Mouse (Mus musculus) adrenal gland, adult 8-10 months (tissue): ENCODE results near the gene Ccdc38. TPM values are rescaled to one million over a fixed set of nuclear protein-coding genes. Genes with fewer than 3 reads are reported as not detected.

Source experiments
- DNase-seq: peaks from one replicate; pipeline ENCODE4 v3.0.0; 2022
- total RNA-seq, 4 experiments: library from RNA; stranded (reverse); gene quantifications; 2 replicates each; pipeline ENCODE4 v1.2.4; 2022

The Ccdc38 gene
- under 1 TPM in 1 of 4 experiments, not detected in 3; 0.10 TPM for total RNA-seq

DNA sequence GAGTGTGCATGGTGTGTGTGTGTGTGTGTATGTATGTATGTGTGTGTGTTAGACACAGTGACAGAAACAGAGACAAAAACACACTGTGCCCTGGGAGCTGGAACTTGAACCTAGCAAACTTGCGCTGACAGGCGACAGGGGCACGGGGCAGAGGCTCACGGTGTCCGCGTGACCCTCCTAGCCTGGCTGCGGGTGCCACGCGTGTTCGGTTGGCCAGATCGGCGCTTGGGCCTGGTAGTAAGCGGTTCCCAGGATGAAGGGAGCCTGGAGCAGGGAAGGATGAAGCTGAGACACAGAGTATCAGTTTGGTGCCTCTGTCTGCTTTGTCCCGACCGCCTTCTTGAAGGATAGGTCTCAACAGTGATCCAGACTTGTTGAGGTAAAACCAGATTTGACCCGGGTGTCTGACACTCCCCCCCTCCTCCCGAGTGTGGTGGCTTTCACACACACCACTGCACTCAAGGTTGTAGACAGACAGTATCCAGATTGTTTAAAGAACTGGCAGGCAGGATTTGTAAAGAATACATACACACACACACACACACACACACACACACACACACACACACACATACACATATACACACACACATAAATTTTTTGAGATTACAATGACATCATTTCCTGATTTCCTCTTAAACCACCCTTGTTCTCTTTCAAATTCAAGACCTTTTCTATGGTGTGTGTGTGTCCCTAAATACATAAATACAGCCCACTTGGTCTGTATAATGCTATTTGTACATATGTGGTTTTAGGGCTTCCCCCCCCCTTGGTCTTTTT is at the start of gene Ccdc38:
Gene Ccdc38 (plus strand): TSS at position 202 of the 780 bp plus-strand sequence.
- DNase-seq, result no peak

DNA sequence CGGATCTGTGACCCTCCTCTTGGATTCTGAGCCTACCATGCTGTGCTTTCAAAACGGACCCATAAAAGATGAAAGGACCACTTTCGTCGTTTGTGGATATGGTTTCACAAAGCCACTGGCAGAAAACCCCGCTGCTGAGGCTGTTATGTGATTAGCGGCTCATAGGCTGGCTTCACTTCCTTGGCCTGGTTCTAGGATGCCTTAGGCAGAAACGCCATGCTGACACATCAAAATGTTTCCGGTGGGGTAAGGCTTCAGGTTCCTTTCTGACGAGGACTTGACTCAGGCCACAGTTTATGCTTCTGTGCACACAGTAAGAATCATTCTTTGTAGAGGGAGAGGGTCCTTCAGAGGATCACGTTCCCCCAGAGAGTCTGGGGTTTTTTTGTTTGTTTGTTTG is 39.6 kb upstream of the Ccdc38 start:
- DNase-seq, result no peak

GRCm38 (mm10) chr10:93501346-93501745 is 39.1 kb upstream of the Ccdc38 start:
- DNase-seq, result no peak

GRCm38 (mm10) chr10:93508383-93508970 is 32.0 kb upstream of the Ccdc38 start:
- DNase-seq, result no peak

DNA sequence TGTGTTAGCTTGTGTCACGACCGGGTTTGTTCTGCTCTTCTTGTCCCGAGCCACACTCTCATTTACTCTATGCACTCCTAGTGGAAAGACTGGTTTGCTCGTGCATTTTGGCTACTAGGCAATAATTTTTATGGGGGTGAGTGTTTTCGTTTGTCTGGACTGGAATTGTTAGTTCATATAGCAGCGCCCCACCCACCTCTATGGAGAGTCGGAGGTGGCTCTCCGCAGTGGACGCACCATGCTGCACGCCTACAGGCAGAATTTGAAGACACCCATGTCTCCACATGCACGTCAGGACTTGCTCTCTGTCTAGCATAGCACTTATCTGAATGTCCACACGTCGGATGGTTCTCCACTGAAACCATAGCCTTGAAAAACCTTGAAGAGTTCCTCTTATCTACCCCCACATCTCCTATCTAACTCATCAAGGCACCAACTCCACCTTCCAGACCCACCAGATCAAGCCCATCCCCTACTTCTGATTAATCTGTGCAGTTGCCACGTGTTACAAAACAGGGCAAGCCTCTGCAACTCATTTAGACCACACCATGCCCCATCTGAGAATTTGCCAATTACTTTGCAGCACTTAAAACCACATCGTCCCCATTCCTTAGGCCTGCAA is 30.8 kb upstream of the Ccdc38 start:
- DNase-seq, result no peak

DNA sequence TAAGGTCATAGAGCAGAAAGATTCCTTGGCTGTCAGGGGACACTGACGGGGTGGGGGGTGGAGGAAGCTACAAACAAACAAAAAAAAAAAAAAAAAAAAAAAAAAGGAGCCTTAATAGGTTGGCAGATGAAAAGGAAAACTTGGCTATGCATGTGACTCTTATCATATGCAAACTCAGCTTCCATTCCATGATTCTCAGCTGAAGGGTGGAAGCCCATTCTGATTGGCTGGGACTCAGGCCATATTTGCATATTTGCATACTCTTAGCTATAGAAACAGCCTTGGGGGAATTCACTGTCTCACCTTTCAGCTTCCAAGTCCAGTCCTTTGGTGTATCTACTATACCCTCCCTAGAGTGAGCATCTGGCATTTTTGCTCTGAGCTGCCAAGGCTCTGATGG is 25.0 kb upstream of the Ccdc38 start:
- no peak for DNase-seq

DNA sequence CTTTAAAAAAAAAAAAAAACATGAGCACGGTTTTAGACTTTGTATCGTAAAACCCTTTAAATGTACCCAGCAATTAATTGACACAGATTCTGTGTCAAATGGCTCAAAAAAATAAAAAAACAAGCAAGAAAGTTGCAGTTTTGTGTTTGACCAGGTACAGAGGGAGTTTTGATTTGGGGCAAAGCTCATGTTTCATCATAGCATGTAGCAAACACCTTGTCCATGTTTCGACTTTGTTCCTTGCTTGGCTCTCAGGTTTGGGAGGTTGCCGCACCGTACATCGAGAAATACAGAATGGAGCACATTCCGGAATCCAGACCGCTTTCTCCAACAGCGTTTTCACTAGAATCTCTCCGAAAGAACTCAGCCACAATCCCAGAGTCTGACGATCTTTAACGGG is 24.5 kb upstream of the Ccdc38 start:
- DNase-seq, result no peak

- no peak for DNase-seq
Observed at GRCm38 (mm10) chr10:93517754-93518153, 22.7 kb upstream of the Ccdc38 start.

DNA sequence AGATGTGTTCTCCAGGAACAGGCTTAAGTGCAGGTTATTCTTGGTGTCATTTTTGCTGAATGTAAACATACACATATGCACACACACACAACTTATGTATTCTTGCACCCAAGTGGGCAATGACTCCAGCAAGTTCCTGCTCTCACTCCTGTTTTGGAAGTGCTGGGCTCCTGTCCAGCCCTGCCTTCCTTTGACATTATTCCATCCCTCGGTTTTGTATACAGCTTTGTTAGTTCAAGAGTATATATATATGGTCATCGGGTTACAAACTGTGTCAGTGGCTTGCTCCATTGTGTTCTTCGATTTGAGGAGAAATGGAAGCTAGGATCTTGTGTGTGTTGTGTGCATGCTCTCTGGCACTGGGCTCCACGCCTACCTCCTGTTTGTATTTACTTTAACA is 22.2 kb upstream of the Ccdc38 start:
- no peak for DNase-seq

GRCm38 (mm10) chr10:93518620-93519019 is 21.8 kb upstream of the Ccdc38 start:
- no peak for DNase-seq

- DNase-seq, result no peak
Observed at GRCm38 (mm10) chr10:93519159-93519558, 21.3 kb upstream of the Ccdc38 start.

- no peak for DNase-seq
Observed at GRCm38 (mm10) chr10:93519756-93520155, 20.7 kb upstream of the Ccdc38 start.

GRCm38 (mm10) chr10:93520994-93521393 is 19.4 kb upstream of the Ccdc38 start:
- no peak for DNase-seq

GRCm38 (mm10) chr10:93525329-93525728 is 15.1 kb upstream of the Ccdc38 start:
- DNase-seq, result no peak

- DNase-seq, result no peak
Observed at GRCm38 (mm10) chr10:93538287-93538686, 2.1 kb upstream of the Ccdc38 start.

- DNase-seq, result no peak
Observed at GRCm38 (mm10) chr10:93538818-93539217, 1.6 kb upstream of the Ccdc38 start.

- peak; percentile 76 for DNase-seq
Observed at GRCm38 (mm10) chr10:93539775-93540430, 529 bp upstream of the Ccdc38 start, which contains the start of gene Amdhd1. Gene Amdhd1 (minus strand): TSS chr10:93540033.

GRCm38 (mm10) chr10:93541585-93541984 is 1.2 kb downstream of the Ccdc38 start:
- no peak for DNase-seq

GRCm38 (mm10) chr10:93542356-93542755 is 1.9 kb downstream of the Ccdc38 start:
- DNase-seq, result no peak

DNA sequence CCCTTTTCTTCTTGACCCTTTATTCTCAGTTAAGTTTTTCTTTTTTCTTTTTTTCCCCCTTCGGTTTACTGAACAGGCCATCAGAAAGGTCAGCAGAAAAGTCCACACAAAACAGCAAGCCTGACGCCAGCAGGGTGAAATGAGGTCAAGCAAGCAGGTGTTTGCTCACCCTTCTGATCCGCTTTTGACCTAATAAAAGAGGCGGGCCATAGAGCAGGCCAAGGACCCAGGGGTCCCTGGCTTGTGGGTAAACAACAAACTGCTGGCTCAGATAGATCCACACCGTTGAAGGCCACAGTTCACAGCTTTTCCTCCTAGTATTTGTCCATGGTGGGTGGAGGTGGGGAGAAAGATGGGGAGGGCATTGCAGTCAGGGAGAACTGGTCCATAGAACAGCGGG is 2.7 kb downstream of the Ccdc38 start:
- DNase-seq, result no peak

GRCm38 (mm10) chr10:93544172-93544571 is 3.7 kb downstream of the Ccdc38 start:
- no peak for DNase-seq

DNA sequence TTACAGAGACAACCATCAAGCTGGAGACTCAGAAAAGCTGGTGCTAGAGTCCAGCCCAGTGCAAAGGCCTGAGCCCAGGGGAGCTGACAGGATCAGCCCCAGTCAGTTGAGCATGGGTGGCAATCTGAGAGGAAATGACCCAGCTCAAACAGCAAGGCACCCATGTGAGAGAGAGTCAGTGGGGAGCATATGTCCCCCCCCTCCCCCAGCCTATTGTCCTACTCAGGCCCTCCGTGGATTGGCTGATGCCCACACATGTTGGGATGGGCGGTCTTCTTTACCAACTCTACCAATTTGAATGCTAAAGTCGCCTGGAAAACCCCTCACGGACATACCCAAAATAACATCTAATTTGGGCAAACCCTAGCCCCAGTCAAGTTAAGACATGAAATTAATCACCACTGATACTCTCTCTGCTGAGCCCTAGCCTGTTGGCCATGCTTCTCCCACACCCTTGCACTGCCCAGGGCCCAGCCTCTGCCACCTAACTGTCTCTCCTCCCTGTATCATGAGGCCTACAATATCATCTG is 7.4 kb downstream of the Ccdc38 start:
- no peak for DNase-seq

DNA sequence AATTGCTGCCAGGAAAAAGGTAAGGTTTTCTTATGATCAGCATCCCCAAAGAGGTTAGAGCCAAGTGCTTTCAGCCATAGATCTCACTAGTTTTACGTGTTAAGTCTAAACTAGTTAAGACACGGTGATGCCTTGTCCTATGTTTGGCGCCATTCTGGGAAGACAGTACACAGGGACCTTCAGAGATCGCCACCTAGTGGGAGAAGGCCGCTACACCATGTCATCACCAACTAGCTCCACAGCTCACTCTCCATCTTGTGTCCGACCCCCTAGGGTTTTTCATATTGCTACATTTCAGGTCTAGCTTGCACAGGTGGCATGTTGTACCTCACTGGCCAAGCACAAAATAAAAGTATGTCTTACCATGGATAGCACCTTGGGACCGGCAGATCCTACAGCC is 8.6 kb downstream of the Ccdc38 start:
- DNase-seq, result peak; percentile 25
